Mouse (Mus musculus) olfactory bulb, adult 2 months (tissue): ENCODE data around the gene Diaph3.

Experiments
- CTCF ChIP-seq: fragments of 200-500 bp; IDR thresholded peaks from 2 replicates; pipeline ENCODE4 v1.5.1; 2012; ENCODE audit warnings: low read depth, mild to moderate bottlenecking, low read length, moderate library complexity; ENCODE audit not compliant: insufficient read depth
- POLR2A ChIP-seq: fragments of 200-500 bp; IDR thresholded peaks from 2 replicates; pipeline ENCODE4 v1.6.1; 2012; ENCODE audit warnings: mild to moderate bottlenecking, low read depth, low read length, moderate library complexity; ENCODE audit not compliant: insufficient read depth

DNA sequence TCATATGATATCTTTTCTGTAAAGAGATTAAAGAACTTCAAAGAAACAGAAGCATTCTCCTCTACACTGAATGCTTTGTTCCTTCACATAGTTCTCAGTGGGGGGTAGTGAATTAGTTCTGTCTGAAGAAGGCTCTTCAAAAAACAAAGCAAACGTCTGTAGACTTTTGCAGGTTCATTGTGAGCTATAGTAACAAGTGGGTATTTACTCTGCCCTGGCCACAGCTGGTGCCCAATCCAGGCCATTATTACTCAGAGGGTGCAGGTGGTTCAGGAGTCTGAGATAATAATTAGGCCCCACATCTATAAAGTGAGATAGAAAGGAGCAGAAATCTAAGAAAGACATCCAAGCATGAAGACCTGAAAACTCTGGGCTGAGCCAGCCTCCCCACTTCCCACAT is 409.7 kb downstream of the Diaph3 start:
- TF ChIP-seq CTCF, result no peak
- no peak for TF ChIP-seq POLR2A
